Comparison of ENCODE assay signal across 18 mouse cellular contexts in the genomic region with DNA sequence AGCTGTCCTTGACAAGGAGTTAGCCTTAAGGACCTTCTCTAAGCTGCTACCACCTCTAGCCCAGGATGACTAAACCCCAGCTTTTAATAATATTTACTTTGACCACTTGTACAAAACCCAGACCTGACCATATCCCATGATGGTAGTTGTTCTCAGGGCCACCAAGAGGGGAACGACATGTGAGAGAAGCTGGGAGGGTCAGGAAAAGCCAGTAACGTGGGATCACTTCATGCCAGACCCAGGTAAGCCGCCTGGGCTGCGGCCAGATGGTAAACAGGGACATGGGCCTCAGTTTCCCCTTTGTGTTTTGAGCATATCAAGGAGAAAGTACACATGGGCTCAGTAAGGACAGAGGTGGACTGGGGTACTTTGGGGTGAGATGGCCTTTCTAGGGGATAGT. TPM values are rescaled to one million over a fixed set of nuclear protein-coding genes. Genes with fewer than 3 reads are reported as not detected.
A peak's percentile ranks its signal among the peaks of the same experiment; 100 is the strongest.
DNase-seq lines count a peak whose midpoint lies in the region; ATAC-seq and TF ChIP-seq lines count a peak whose summit lies in the region.
"Had no signal": no experiment of that assay in that cellular context is flagged by ENCODE, and none has a peak within 500 bp of the region (broad histone marks: within the 10 kb centered on the region; RNA-seq: fewer than 3 reads in every experiment).

No protein-coding gene starts in this region.

- no peaks in the 10 kb centered on the region for H3K36me3 ChIP-seq in heart, embryonic 12.5 days
- H3K36me3 ChIP-seq in intestine, postnatal 0 days (ENCODE audit: control insufficient read depth, insufficient read depth), result no peaks in the 10 kb centered on the region
- H3K36me3 ChIP-seq in intestine, embryonic 15.5 days, result no peaks in the 10 kb centered on the region
- H3K36me3 ChIP-seq: embryonic facial prominence, embryonic 12.5 days; forebrain, embryonic 15.5 days; G1E; hindbrain, embryonic 13.5 days had no signal

- 88% methylated on average over 4 of the region's 4 CpGs for WGBS in heart, embryonic 12.5 days
- WGBS in intestine, postnatal 0 days, result 82% methylated on average over 4 of the region's 4 CpGs
- 78% methylated on average over 4 of the region's 4 CpGs for WGBS in intestine, embryonic 15.5 days
- WGBS in olfactory bulb, adult 2 months, result 97% methylated on average over 4 of the region's 4 CpGs

- no peak for TF ChIP-seq CTCF in intestine, postnatal 0 days (IDR thresholded peaks at IDR 0.05; ENCODE audit: low read depth)
- no peak for TF ChIP-seq CTCF in olfactory bulb, adult 2 months (IDR thresholded peaks at IDR 0.05; ENCODE audit: insufficient read depth, low read depth, low read length)

- no peak overlapping the region for H3K4me2 ChIP-seq in heart, embryonic 12.5 days
- no peak overlapping the region for H3K4me2 ChIP-seq in intestine, postnatal 0 days (replicated peaks; ENCODE audit: low read depth)
- H3K4me2 ChIP-seq in intestine, embryonic 15.5 days (replicated peaks), result no peak overlapping the region
- H3K4me2 ChIP-seq: embryonic facial prominence, embryonic 12.5 days; forebrain, embryonic 15.5 days; hindbrain, embryonic 13.5 days had no signal

- H3K4me3 ChIP-seq in heart, embryonic 12.5 days, result no peak overlapping the region
- H3K4me3 ChIP-seq in intestine, postnatal 0 days (ENCODE audit: low read depth, low read length), result no peak overlapping the region
- H3K4me3 ChIP-seq in intestine, embryonic 15.5 days (replicated peaks), result no peak overlapping the region
- no peak overlapping the region for H3K4me3 ChIP-seq in olfactory bulb, adult 2 months (ENCODE audit: insufficient read depth, low read depth, low read length)
- H3K4me3 ChIP-seq: embryonic facial prominence, embryonic 12.5 days; forebrain, embryonic 15.5 days; hindbrain, embryonic 13.5 days had no signal

- no peak for TF ChIP-seq POLR2A in olfactory bulb, adult 2 months (IDR thresholded peaks at IDR 0.05; ENCODE audit: insufficient read depth, low read depth, low read length)

- no peaks in the 10 kb centered on the region for H3K27me3 ChIP-seq in heart, embryonic 12.5 days (replicated peaks)
- no peaks in the 10 kb centered on the region for H3K27me3 ChIP-seq in intestine, postnatal 0 days (replicated peaks; ENCODE audit: control insufficient read depth, insufficient read depth, low read length)
- no peaks in the 10 kb centered on the region for H3K27me3 ChIP-seq in intestine, embryonic 15.5 days (replicated peaks)
- H3K27me3 ChIP-seq: embryonic facial prominence, embryonic 12.5 days; forebrain, embryonic 15.5 days; hindbrain, embryonic 13.5 days had no signal

- peak; percentile 91 for DNase-seq in heart, adult 11 months
- no peak for DNase-seq in heart, adult 18-20 months
- no peak for DNase-seq in heart, postnatal 14 days
- no peak for DNase-seq in left cerebral cortex, postnatal 14 days (ENCODE audit: low spot score in 2 of 2)
- DNase-seq: adrenal gland, adult 8-10 months; B cell, adult 2 months; cerebellum, adult 11 months; cerebellum, postnatal 25 days had no signal

- no peak for ATAC-seq in heart, embryonic 12.5 days (ENCODE audit: insufficient number of reproducible peaks, low FRiP score)
- no peak for ATAC-seq in intestine, postnatal 0 days
- ATAC-seq in intestine, embryonic 15.5 days, result no peak
- ATAC-seq: CD4-positive, CD25-positive, alpha-beta regulatory T cell, adult 4 months; forebrain, embryonic 15.5 days; hindbrain, postnatal 0 days had no signal

- no peaks in the 10 kb centered on the region for H3K9me3 ChIP-seq in heart, embryonic 12.5 days (replicated peaks)
- no peaks in the 10 kb centered on the region for H3K9me3 ChIP-seq in intestine, postnatal 0 days (ENCODE audit: control insufficient read depth)
- H3K9me3 ChIP-seq in intestine, embryonic 15.5 days, result no peaks in the 10 kb centered on the region
- H3K9me3 ChIP-seq: embryonic facial prominence, embryonic 12.5 days; forebrain, embryonic 15.5 days; G1E; hindbrain, embryonic 13.5 days had no signal

- H3K9ac ChIP-seq in heart, embryonic 12.5 days, result no peak overlapping the region
- no peak overlapping the region for H3K9ac ChIP-seq in intestine, postnatal 0 days (ENCODE audit: low read depth, low read length)
- no peak overlapping the region for H3K9ac ChIP-seq in intestine, embryonic 15.5 days
- H3K9ac ChIP-seq: embryonic facial prominence, embryonic 12.5 days; forebrain, embryonic 15.5 days; hindbrain, embryonic 13.5 days had no signal

- H3K27ac ChIP-seq in heart, embryonic 12.5 days (ENCODE audit: poor library complexity, severe bottlenecking), result peak overlapping the region; percentile 52
- peak overlapping the region; percentile 4; the same call in 1 of the 2 replicates for H3K27ac ChIP-seq in intestine, postnatal 0 days (ENCODE audit: low read depth, low read length)
- H3K27ac ChIP-seq in intestine, embryonic 15.5 days, result no peak overlapping the region
- peak overlapping the region; percentile 50; the same call in 1 of the 2 replicates for H3K27ac ChIP-seq in olfactory bulb, adult 2 months (ENCODE audit: insufficient read depth, low read depth, low read length)
- H3K27ac ChIP-seq: embryonic facial prominence, embryonic 12.5 days; forebrain, embryonic 15.5 days; hindbrain, embryonic 13.5 days; hindbrain, postnatal 0 days had no signal

- peaks cover 46% of the 10 kb centered on the region for H3K4me1 ChIP-seq in heart, embryonic 12.5 days (replicated peaks)
- H3K4me1 ChIP-seq in intestine, postnatal 0 days (replicated peaks; ENCODE audit: control insufficient read depth, insufficient read depth, low read length), result no peaks in the 10 kb centered on the region
- H3K4me1 ChIP-seq in intestine, embryonic 15.5 days (replicated peaks), result peaks cover 7% of the 10 kb centered on the region; the same call in 1 of the 2 replicates
- H3K4me1 ChIP-seq in olfactory bulb, adult 2 months (ENCODE audit: control insufficient read depth, insufficient read depth, low read length), result peaks cover 16% of the 10 kb centered on the region
- H3K4me1 ChIP-seq: embryonic facial prominence, embryonic 12.5 days; forebrain, embryonic 15.5 days had no signal

- intact Hi-C loops in heart, postnatal 14 days (cut with DNase I), result no loop called here
- intact Hi-C loops in left cerebral cortex, postnatal 14 days (cut with DNase I), result no loop called here

RNA-seq across cellular contexts. Expression of a gene that starts 46.4 kb away (rescaled TPM):
- total RNA-seq in heart, adult 18-20 months (2021), result 100 to 1,000 TPM; 101 to 128 TPM
- 8.9 and 9.7 TPM in 2 replicates for polyA plus RNA-seq in heart, embryonic 12.5 days (2016; fragmentation: Nextera tagmentation; extraction: Ambion mirVana)
- total RNA-seq in heart, postnatal 14 days (2021), result 100 to 1,000 TPM; 124 to 140 TPM
- 13.3 and 14.9 TPM in 2 replicates for polyA plus RNA-seq in intestine, postnatal 0 days (2015; fragmentation: Nextera tagmentation; extraction: Ambion mirVana)
- 14.1 and 16.1 TPM in 2 replicates for polyA plus RNA-seq in intestine, embryonic 15.5 days (2015; fragmentation: Nextera tagmentation; extraction: Ambion mirVana)
- not detected in 2 replicates for polyA plus RNA-seq in olfactory bulb, adult 2 months (2012; ENCODE audit: insufficient read depth, insufficient read length, low replicate concordance, missing spikeins)
- total RNA-seq in left cerebral cortex, postnatal 14 days (2021), result 10 to 100 TPM; 56.9 to 62.5 TPM
